Mouse (Mus musculus) right cerebral cortex, adult 18-20 months (tissue): ENCODE results near the gene Gm9833.

ENCODE experiments used
- DNase-seq: peaks from one replicate; pipeline ENCODE4 v3.0.0; 2022; ENCODE audit warnings: mixed read lengths

Gm9833 gene

GRCm38 (mm10) chr3:10123615-10124014 lies 35.7 kb downstream of the Gm9833 start:
- DNase-seq: no peak

GRCm38 (mm10) chr3:10124071-10124470 lies 36.2 kb downstream of the Gm9833 start:
- DNase-seq: no peak

- no peak for DNase-seq
These were observed 37.4 kb downstream of the Gm9833 start for GRCm38 (mm10) chr3:10125301-10125700.

GRCm38 (mm10) chr3:10126036-10126435 lies 38.1 kb downstream of the Gm9833 start:
- DNase-seq: no peak

- DNase-seq: no peak
These were observed 38.6 kb downstream of the Gm9833 start for GRCm38 (mm10) chr3:10126502-10126901.

GRCm38 (mm10) chr3:10126952-10127351 lies 39.0 kb downstream of the Gm9833 start:
- peak; percentile 67 for DNase-seq

GRCm38 (mm10) chr3:10127505-10127904 lies 39.6 kb downstream of the Gm9833 start:
- DNase-seq: no peak
